Mouse (Mus musculus) lung, embryonic 14.5 days (tissue): Measurements from ENCODE around the gene Vmn1r212. TPM values are rescaled to one million over a fixed set of nuclear protein-coding genes. Genes with fewer than 3 reads are reported as not detected.
"Not testable (repeated sequence)": the region's sequence is repeated elsewhere in the genome, so short reads cannot be mapped to it uniquely, and the experiment has no call there.

Experiments used
- ATAC-seq: fragments of 200-750 bp; cut with Nextera tagmentation; 2 replicates; pipeline ENCODE4 v1.8.0; 2017; ENCODE audit warnings: mild to moderate bottlenecking, moderate TSS enrichment, moderate library complexity; ENCODE audit not compliant: insufficient read depth
- DNase-seq: peaks from one replicate; pipeline ENCODE4 v3.0.0-alpha.2; 2015
- H3K27ac ChIP-seq: fragments of 300-500 bp; sonication (generic); 2 replicates; pipeline ENCODE4 v1.5.1; 2014; ENCODE audit warnings: low read depth, mild to moderate bottlenecking, moderate library complexity
- H3K27me3 ChIP-seq: fragments of 300-500 bp; sonication (generic); 2 replicates; pipeline ENCODE4 v1.6.1; 2014; ENCODE audit warnings: low read length, control low read depth; ENCODE audit not compliant: insufficient read depth
- H3K36me3 ChIP-seq: fragments of 300-500 bp; sonication (generic); 2 replicates; pipeline ENCODE4 v1.6.1; 2014; ENCODE audit warnings: control low read depth; ENCODE audit not compliant: insufficient read depth
- H3K4me1 ChIP-seq: fragments of 300-500 bp; sonication (generic); 2 replicates; pipeline ENCODE4 v1.6.1; 2014; ENCODE audit warnings: antibody characterized with exemption, control low read depth; ENCODE audit not compliant: insufficient read depth
- H3K4me2 ChIP-seq: fragments of 300-500 bp; sonication (generic); 2 replicates; pipeline ENCODE4 v1.6.1; 2014; ENCODE audit warnings: mild to moderate bottlenecking
- H3K4me3 ChIP-seq: fragments of 300-500 bp; sonication (generic); 2 replicates; pipeline ENCODE4 v1.5.1; 2014; ENCODE audit warnings: low read depth, low read length
- H3K9ac ChIP-seq: fragments of 300-500 bp; sonication (generic); 2 replicates; pipeline ENCODE4 v1.6.1; 2014
- H3K9me3 ChIP-seq: fragments of 300-500 bp; sonication (generic); 2 replicates; pipeline ENCODE4 v1.6.1; 2016; ENCODE audit warnings: low read depth, low read length, control low read depth
- CTCF ChIP-seq: IDR thresholded peaks from 2 replicates; pipeline ENCODE4 v1.5.1; 2016; ENCODE audit warnings: antibody characterized with exemption, low read depth
- WGBS: fragments of 180-500 bp; shearing (Covaris S2); extraction: QIAGEN DNeasy Blood & Tissue Kit; methylation state at CpG from one replicate; pipeline ENCODE4 v1.1.7; 2014; 5-methylcytosine and 5-hydroxymethylcytosine counted together
- polyA plus RNA-seq: library from polyadenylated mRNA; unstranded; fragments of >200 nt; fragmentation: Nextera tagmentation; extraction: Ambion mirVana; gene quantifications from 2 replicates; pipeline ENCODE4 v1.2.1, GENCODE M21; 2014

The Vmn1r212 gene
- polyA plus RNA-seq = not detected in 2 replicates

GRCm38 (mm10) chr13:22884105-22884504 is at the start of gene Vmn1r212:
Vmn1r212 (minus strand) TSS chr13:22884205.
- H3K4me3 ChIP-seq = no peak within 1 kb of the TSS
- WGBS = 80% methylated on average over 4 of the region's 4 CpGs
- H3K4me2 ChIP-seq = no peak within 1 kb of the TSS
- H3K27ac ChIP-seq = no peak within 1 kb of the TSS
- no peak within 1 kb of the TSS for H3K9ac ChIP-seq
- H3K9me3 ChIP-seq = no peaks in the 10 kb centered on the region
- ATAC-seq (no peak), DNase-seq (no peak)
- H3K36me3 ChIP-seq = no peaks in the 10 kb centered on the region
- no peaks in the 10 kb centered on the region for H3K27me3 ChIP-seq
- no peaks in the 10 kb centered on the region for H3K4me1 ChIP-seq
- no peak for TF ChIP-seq CTCF

GRCm38 (mm10) chr13:22879257-22879656 is 4.7 kb downstream of the Vmn1r212 start:
- no peak overlapping the region for H3K9ac ChIP-seq
- no peak for TF ChIP-seq CTCF
- DNase-seq = no peak
- H3K36me3 ChIP-seq = no peaks in the 10 kb centered on the region
- no peaks in the 10 kb centered on the region for H3K4me1 ChIP-seq
- no peaks in the 10 kb centered on the region for H3K27me3 ChIP-seq
- no peak overlapping the region for H3K4me2 ChIP-seq
- H3K4me3 ChIP-seq = no peak overlapping the region
- 96% methylated on average over 1 of the region's 1 CpGs for WGBS
- ATAC-seq = no peak
- H3K9me3 ChIP-seq = no peaks in the 10 kb centered on the region
- H3K27ac ChIP-seq = no peak overlapping the region

GRCm38 (mm10) chr13:22857461-22857860 is 26.5 kb downstream of the Vmn1r212 start, which contains the start of gene Vmn1r211:
Vmn1r211 (minus strand) TSS chr13:22857561.
- no peak within 1 kb of the TSS for H3K27ac ChIP-seq
- H3K4me1 ChIP-seq = no peaks in the 10 kb centered on the region
- no peak for DNase-seq
- H3K4me3 ChIP-seq = no peak within 1 kb of the TSS
- no peak for ATAC-seq
- H3K9me3 ChIP-seq = no peaks in the 10 kb centered on the region
- 61% methylated on average over 1 of the region's 1 CpGs for WGBS
- no peak for TF ChIP-seq CTCF
- H3K27me3 ChIP-seq = no peaks in the 10 kb centered on the region
- no peak within 1 kb of the TSS for H3K9ac ChIP-seq
- no peak within 1 kb of the TSS for H3K4me2 ChIP-seq
- no peaks in the 10 kb centered on the region for H3K36me3 ChIP-seq

- WGBS = 64% methylated on average over 4 of the region's 4 CpGs
- ATAC-seq (no peak), DNase-seq (no peak)
- TF ChIP-seq CTCF = no peak
- Histone ChIP-seq H3K27ac (no peak overlapping the region), H3K4me2 (no peak overlapping the region), H3K27me3 (no peaks in the 10 kb centered on the region), H3K36me3 (no peaks in the 10 kb centered on the region), H3K9me3 (no peaks in the 10 kb centered on the region), H3K4me1 (no peaks in the 10 kb centered on the region), H3K4me3 (no peak overlapping the region), H3K9ac (no peak overlapping the region)
Observed at GRCm38 (mm10) chr13:22854760-22855159, 29.2 kb downstream of the Vmn1r212 start.

GRCm38 (mm10) chr13:22846798-22847197 is 37.2 kb downstream of the Vmn1r212 start:
- no peak overlapping the region for H3K4me3 ChIP-seq
- WGBS = 77% methylated on average over 1 of the region's 1 CpGs
- no peaks in the 10 kb centered on the region for H3K27me3 ChIP-seq
- no peak overlapping the region for H3K9ac ChIP-seq
- H3K27ac ChIP-seq = no peak overlapping the region
- TF ChIP-seq CTCF = no peak
- H3K4me2 ChIP-seq = no peak overlapping the region
- ATAC-seq (no peak), DNase-seq (no peak)
- no peaks in the 10 kb centered on the region for H3K36me3 ChIP-seq
- H3K4me1 ChIP-seq = no peaks in the 10 kb centered on the region
- no peaks in the 10 kb centered on the region for H3K9me3 ChIP-seq

- not testable (repeated sequence) for H3K4me2 ChIP-seq, H3K27ac ChIP-seq, H3K9me3 ChIP-seq, H3K36me3 ChIP-seq, DNase-seq, H3K9ac ChIP-seq, H3K27me3 ChIP-seq, H3K4me1 ChIP-seq, H3K4me3 ChIP-seq, ATAC-seq
- 76% methylated on average over 3 of the region's 3 CpGs for WGBS
Observed at GRCm38 (mm10) chr13:22844304-22844703, 39.7 kb downstream of the Vmn1r212 start.

Other genes starting within 250 kb of the Vmn1r212 start
- not detected in 2 replicates for gene Vmn1r207-ps, start 154.6 kb downstream of the Vmn1r212 start, polyA plus RNA-seq
- not detected in 2 replicates for gene Vmn1r208, start 106.8 kb downstream of the Vmn1r212 start, polyA plus RNA-seq
- not detected in 2 replicates for gene Vmn1r209, start 74.5 kb downstream of the Vmn1r212 start, polyA plus RNA-seq
- not detected in 2 replicates for gene Vmn1r210, start 52.9 kb downstream of the Vmn1r212 start, polyA plus RNA-seq
- gene Vmn1r211, start 26.6 kb downstream of the Vmn1r212 start, polyA plus RNA-seq = not detected in 2 replicates
- gene Vmn1r213, start 123.5 kb upstream of the Vmn1r212 start, polyA plus RNA-seq = not detected in 2 replicates
- gene Vmn1r214, start 146.2 kb upstream of the Vmn1r212 start, polyA plus RNA-seq = not detected in 2 replicates
- not detected in 2 replicates for gene Vmn1r215, start 183.8 kb upstream of the Vmn1r212 start, polyA plus RNA-seq
- not detected in 2 replicates for gene Vmn1r217, start 234.0 kb upstream of the Vmn1r212 start, polyA plus RNA-seq
- gene Vmn1r218, start 248.9 kb upstream of the Vmn1r212 start, polyA plus RNA-seq = not detected in 2 replicates